Mouse (Mus musculus) frontal cortex, postnatal 36 days (tissue): ENCODE data around the gene Ttll1.
A peak's percentile ranks its signal among the peaks of the same experiment; 100 is the strongest.
"Not testable (repeated sequence)": the region's sequence is repeated elsewhere in the genome, so short reads cannot be mapped to it uniquely, and the experiment has no call there.

Experiments
- DNase-seq, 2 experiments: peaks; one replicate each; pipeline ENCODE4 v3.0.0; 2022; ENCODE audit warnings: low spot score in 2 of 2

The Ttll1 gene

GRCm38 (mm10) chr15:83483482-83483881 lies 27.2 kb downstream of the Ttll1 start:
- DNase-seq = peak in 1 of 2 experiments; percentile 9

DNA sequence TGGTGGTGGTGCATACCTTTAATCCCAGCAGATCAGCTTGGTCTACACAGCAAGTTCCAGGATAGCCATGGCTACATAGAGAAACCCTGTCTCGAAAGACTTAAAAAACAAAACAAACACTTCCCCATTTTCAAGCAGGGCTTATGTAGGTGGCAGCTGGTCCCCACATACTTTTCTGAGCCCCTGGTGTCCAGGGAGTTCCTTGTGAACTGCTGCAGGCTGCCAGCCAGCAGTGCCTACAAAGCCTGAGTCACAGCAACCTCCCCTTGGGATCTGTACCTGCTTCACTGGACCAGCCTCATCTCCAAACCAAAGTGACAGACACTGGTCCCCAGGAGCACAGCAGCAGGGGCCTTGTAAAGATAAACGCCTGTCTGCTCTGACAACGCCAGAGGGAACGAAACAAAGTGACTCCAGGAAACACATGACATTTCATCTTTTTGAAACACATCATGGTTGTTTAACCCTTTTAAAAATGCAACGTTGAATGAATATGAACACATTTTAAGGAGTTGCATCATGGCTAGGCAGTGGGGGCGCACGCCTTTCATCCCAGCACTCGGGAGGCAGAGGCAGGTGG lies 28.0 kb downstream of the Ttll1 start:
- no peak for DNase-seq

DNA sequence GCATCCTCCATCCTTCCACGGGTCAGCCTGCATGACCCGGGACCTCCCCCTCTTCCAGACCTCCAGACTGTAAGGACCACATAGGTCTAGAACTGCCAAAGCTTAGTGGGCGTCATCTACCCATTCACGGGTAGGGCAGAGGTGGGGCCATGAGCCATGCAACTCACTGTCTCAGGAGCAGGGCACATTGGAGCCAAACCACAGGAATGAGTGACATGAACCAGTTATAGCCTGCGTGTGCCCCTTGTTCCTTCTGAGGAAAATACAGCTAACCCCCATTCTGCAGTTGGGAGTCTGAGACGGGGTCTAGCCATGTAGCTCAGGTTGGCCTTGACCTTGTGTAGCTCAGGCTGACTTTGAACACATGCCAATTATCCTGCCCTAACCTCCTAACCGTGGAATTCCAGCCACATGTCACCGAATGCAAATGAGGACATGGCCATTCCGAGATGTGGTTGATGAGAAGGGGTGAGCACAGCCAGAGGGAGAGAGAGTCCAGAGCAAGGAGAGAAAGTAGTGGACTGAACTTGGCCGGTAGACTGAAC lies 29.4 kb downstream of the Ttll1 start:
- DNase-seq = no peak

DNA sequence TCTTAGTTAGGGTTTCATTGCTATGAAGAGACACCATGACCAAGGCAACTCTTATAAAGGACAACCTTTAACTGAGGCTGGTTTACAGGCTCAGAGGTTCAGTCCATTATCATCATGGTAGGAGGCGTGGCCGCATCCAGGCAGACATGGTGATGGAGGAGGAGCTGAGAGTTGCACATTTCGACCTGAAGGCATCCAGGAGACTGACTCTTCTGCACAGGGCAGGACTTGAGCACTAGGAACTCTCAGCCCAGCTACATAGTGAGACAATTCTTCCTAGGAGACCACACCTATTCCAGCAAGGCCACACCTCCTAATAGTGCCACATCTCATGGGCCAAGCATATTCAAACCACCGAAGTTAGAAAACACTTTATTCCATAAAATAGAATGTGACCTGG lies 30.9 kb downstream of the Ttll1 start:
- no peak for DNase-seq

- no peak for DNase-seq
Measured at GRCm38 (mm10) chr15:83478096-83478495, 32.6 kb downstream of the Ttll1 start.

GRCm38 (mm10) chr15:83476593-83477273 lies 34.0 kb downstream of the Ttll1 start:
- no peak for DNase-seq

DNA sequence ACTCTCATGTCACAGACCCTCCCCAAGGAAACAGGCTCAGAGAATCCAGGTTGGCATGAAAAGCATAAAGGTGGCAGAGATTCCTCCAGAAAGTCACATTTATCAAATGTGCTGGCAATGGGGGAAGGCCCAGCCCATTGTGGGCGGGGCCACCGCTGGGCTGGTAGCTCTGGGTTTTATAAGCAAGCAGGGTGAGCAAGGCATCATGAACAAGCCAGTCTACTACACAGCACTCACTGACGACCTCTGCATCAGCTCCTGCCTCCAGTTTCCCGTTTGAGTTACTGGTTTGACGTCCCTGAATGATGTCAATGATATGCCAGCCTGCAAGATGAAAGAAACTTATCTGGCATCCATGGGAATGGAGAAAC lies 36.2 kb downstream of the Ttll1 start:
- DNase-seq = no peak

DNA sequence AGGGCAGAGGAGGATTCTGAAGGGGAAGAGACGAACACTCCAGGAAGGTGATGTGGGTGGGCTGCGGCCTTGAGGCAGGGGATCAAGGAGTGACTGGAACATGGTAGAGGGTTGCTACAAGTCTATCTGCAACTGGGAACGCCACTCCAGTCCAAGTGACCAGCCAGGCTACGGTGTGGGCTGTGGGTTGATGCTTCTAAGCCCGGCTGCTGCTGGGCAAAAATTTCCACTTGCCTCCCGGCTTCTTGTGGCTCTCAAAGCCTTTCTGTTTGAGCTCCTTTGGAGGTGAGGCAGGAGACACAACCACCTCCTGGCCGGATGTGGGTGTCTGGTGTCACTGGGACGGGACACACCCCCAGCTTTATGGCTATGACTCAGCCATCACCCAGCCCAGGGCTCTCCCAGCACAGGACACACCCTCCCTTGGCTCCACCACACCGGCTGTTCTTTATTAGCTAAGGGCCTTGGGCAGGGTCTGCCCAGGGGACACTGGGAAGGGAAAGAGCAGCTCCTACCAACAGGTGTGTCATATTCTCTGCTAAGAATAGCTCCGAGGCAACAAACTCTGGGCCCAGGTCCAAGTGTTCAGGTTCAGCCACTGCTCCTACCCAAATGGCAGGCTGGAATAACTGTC lies 36.7 kb downstream of the Ttll1 start:
- DNase-seq = no peak

DNA sequence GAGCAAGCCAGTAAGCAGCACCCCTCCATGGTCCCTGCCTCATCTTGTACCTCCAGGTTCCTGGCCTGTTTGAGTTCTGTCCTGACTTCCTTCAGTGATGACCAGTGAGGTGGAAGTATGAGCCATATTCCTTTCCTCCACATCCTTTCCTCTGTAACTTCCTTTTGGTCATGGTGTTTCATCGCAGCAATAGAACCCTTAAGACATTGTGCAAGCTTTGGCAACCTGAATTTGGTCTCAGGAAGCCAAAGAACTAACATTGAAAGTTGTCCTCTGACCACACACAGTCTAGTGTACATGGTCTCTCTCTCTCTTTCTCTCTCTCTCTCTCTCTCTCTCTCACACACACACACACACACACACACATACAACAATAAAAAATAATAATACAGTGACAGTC lies 37.4 kb downstream of the Ttll1 start:
- DNase-seq = no peak

DNA sequence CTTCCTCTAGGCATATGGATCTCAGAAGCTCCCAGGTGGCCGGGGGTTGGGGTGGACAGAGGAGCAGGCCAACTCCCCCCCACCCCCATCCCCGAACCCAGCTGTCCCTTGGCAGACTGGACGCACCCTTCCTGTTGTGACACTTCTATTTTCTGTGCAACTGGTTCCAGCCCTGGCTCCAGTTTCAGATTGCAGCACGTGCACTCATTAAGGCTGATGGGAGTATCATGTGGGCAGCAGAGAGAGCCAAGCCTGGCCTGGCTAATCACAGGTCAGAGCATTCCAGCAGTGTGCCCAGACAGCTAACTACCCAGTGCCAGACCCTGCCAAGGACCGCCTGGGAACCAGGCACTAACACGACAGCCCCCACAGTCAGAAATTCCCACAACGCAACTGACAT lies 39.2 kb downstream of the Ttll1 start:
- DNase-seq = peak in 1 of 2 experiments; percentile 13

- no peak for DNase-seq
Measured at GRCm38 (mm10) chr15:83470443-83470842, 40.2 kb downstream of the Ttll1 start.

- no peak for DNase-seq
Measured at GRCm38 (mm10) chr15:83469279-83469821, 41.3 kb downstream of the Ttll1 start.

DNA sequence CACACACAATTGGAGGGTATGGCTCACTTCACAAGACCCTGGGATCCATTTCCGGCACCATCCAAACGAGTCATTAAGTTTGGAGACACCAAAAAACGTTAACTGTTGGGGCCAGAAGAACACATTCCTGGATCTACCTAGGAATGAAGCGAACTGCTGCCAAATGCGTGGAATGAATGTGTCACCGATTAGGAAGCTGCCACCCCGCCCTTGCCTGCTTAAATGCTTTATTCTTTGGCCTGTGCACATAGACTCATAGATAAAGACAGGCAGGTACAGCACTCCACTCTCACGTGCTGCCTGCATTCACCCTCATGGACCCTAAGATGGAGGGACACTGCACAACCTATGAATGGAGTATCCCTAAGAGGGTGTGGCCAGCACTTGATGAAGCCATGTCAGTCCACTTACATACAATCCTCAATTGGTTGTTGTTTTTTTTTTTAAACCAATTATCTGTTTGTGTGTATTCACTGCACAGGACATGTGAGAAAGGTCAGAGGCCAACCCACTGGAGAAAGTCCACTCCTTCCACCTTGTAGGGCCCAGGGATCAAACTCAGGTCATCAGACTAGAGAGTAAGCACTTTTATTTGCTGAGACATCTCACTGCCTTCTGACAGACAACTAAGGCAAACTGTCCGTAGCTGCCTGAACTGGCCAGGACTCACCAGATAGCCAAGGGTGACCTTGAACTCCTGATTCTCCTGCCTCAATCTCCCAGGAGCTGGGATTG lies 43.3 kb downstream of the Ttll1 start:
- DNase-seq = no peak

- no peak for DNase-seq
Measured at GRCm38 (mm10) chr15:83466331-83466730, 44.4 kb downstream of the Ttll1 start.

- no peak for DNase-seq
Measured at GRCm38 (mm10) chr15:83464905-83465650, 45.6 kb downstream of the Ttll1 start.

GRCm38 (mm10) chr15:83464083-83464904 lies 46.4 kb downstream of the Ttll1 start, which contains the start of gene Pacsin2:
TSS of gene Pacsin2 (minus strand) at chr15:83464606.
- peak; percentile 94 to 97 for DNase-seq

GRCm38 (mm10) chr15:83463369-83464082 lies 47.2 kb downstream of the Ttll1 start:
- no peak for DNase-seq

- DNase-seq = not testable (repeated sequence)
Measured at GRCm38 (mm10) chr15:83462349-83462748, 48.3 kb downstream of the Ttll1 start.

DNA sequence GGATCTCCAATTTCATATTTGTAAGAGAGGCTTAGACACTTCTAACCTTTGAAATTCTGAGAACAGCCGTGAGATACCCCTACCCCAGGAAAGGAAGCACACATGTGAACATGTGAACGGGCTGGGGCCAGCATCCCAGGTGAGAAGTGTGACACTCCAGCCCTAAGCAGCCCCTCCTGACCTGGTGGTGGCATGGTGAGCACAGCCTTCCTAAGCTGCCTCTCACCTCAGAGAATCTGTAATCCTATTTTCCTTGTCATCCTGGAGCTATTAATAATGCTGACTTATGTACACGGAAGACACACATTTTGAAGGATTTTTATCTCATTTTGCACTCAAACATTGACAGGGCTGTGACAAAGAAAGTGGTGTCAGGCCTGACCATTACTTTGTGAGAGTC lies 49.8 kb downstream of the Ttll1 start:
- DNase-seq = no peak

DNA sequence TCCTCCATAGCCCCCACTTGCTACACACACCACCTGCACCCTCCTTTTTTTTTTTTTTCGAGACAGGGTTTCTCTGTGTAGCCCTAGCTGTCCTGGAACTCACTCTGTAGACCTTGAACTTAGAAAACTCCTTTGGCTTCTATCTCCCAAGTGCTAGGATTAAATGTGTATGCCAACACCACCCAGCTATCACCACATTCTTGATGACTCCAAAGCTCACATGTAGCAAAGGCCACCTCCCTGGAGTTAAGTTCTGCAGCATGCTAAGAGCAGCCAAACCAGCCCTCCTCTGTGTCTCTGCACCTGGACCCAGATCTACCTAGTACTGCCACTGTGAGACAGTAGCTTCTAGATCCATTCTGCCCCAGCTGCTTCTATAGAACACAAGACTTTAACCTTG lies 53.2 kb downstream of the Ttll1 start:
- no peak for DNase-seq
